Mouse (Mus musculus) heart, embryonic 14.5 days (tissue): ENCODE results near the gene Zmynd8. TPM values are rescaled to one million over a fixed set of nuclear protein-coding genes. Genes with fewer than 3 reads are reported as not detected.

Experiments
- ATAC-seq: fragments of 200-750 bp; cut with Nextera tagmentation; 2 replicates; pipeline ENCODE4 v1.8.0; 2017; ENCODE audit warnings: low read depth, moderate TSS enrichment; ENCODE audit not compliant: insufficient number of reproducible peaks, insufficient read depth, low FRiP score
- H3K27ac ChIP-seq, 2 experiments: fragments of 200-500 bp in 1 of 2; fragments of 300-500 bp in 1 of 2; sonication (generic) in 1 of 2; replicated peaks in 1 of 2; 2 replicates each; pipeline ENCODE4 v1.5.1; 2012 to 2014; ENCODE audit warnings: low read depth in 2 of 2, low read length in 2 of 2, control low read depth in 1 of 2, mild to moderate bottlenecking in 1 of 2, mixed read lengths in 1 of 2; ENCODE audit not compliant: control insufficient read depth in 1 of 2, insufficient read depth in 1 of 2
- H3K27me3 ChIP-seq: fragments of 300-500 bp; sonication (generic); 2 replicates; pipeline ENCODE4 v1.6.1; 2014; ENCODE audit warnings: mild to moderate bottlenecking, low read length, control low read depth; ENCODE audit not compliant: control insufficient read depth, insufficient read depth
- H3K36me3 ChIP-seq: fragments of 300-500 bp; sonication (generic); 2 replicates; pipeline ENCODE4 v1.6.1; 2014; ENCODE audit warnings: mild to moderate bottlenecking, control low read depth, low read length, mixed read lengths; ENCODE audit not compliant: control insufficient read depth, insufficient read depth
- H3K4me1 ChIP-seq, 2 experiments: fragments of 200-500 bp in 1 of 2; fragments of 300-500 bp in 1 of 2; sonication (generic) in 1 of 2; 2 replicates each; pipeline ENCODE4 v1.6.1; 2012 to 2014; ENCODE audit warnings: low read length in 2 of 2, control low read depth in 1 of 2, mixed read lengths in 1 of 2; ENCODE audit not compliant: control insufficient read depth in 2 of 2, insufficient read depth in 2 of 2
- H3K4me2 ChIP-seq: fragments of 300-500 bp; sonication (generic); 2 replicates; pipeline ENCODE4 v1.6.1; 2014; ENCODE audit warnings: mild to moderate bottlenecking, low read length
- H3K4me3 ChIP-seq, 2 experiments: fragments of 200-500 bp in 1 of 2; fragments of 300-500 bp in 1 of 2; sonication (generic) in 1 of 2; 2 replicates each; pipeline ENCODE4 v1.5.1; 2012 to 2014; ENCODE audit warnings: low read length in 2 of 2, mild to moderate bottlenecking in 2 of 2, control low read depth in 1 of 2, low read depth in 1 of 2, moderate library complexity in 1 of 2; ENCODE audit not compliant: control insufficient read depth in 1 of 2, insufficient read depth in 1 of 2
- H3K9ac ChIP-seq: fragments of 300-500 bp; sonication (generic); 2 replicates; pipeline ENCODE4 v1.6.1; 2014; ENCODE audit warnings: mild to moderate bottlenecking, low read length
- H3K9me3 ChIP-seq: fragments of 300-500 bp; sonication (generic); 2 replicates; pipeline ENCODE4 v1.6.1; 2016; ENCODE audit warnings: low read length, control low read depth; ENCODE audit not compliant: control insufficient read depth
- WGBS: fragments of 180-500 bp; shearing (Covaris S2); extraction: QIAGEN DNeasy Blood & Tissue Kit; methylation state at CpG from one replicate; pipeline ENCODE4 v1.1.7; 2014; 5-methylcytosine and 5-hydroxymethylcytosine counted together
- polyA plus RNA-seq: library from polyadenylated mRNA; unstranded; fragments of >200 nt; fragmentation: Nextera tagmentation; extraction: Ambion mirVana; gene quantifications from 2 replicates; pipeline ENCODE4 v1.2.1, GENCODE M21; 2014

Gene Zmynd8
- polyA plus RNA-seq, 1 experiment from 2014 or later, result 38.0 TPM

- no peak for ATAC-seq
- H3K27ac ChIP-seq, result peak overlapping the region; percentile 74 to 83
- peak overlapping the region; percentile 47; the same call in 1 of the 2 replicates for H3K9ac ChIP-seq
- no peak overlapping the region for H3K4me2 ChIP-seq
- H3K36me3 ChIP-seq, result peaks cover 29% of the 10 kb centered on the region
- H3K27me3 ChIP-seq, result no peaks in the 10 kb centered on the region
- WGBS, result 40% methylated on average over 11 of the region's 11 CpGs
- no peak overlapping the region for H3K4me3 ChIP-seq
- H3K9me3 ChIP-seq, result no peaks in the 10 kb centered on the region
- peaks cover 59 to 94% of the 10 kb centered on the region in 2 experiments for H3K4me1 ChIP-seq
These were observed 46.4 kb downstream of the Zmynd8 start for GRCm38 (mm10) chr2:165852453-165852852.

- WGBS, result 60% methylated on average over 13 of the region's 13 CpGs
- Histone ChIP-seq H3K36me3 (peaks cover 35% of the 10 kb centered on the region), H3K9me3 (no peaks in the 10 kb centered on the region), H3K27ac (peak overlapping the region; percentile 74 to 83), H3K4me1 (peaks cover 54 to 89% of the 10 kb centered on the region in 2 experiments), H3K9ac (peak overlapping the region; percentile 47; the same call in 1 of the 2 replicates), H3K4me2 (no peak overlapping the region), H3K27me3 (no peaks in the 10 kb centered on the region), H3K4me3 (no peak overlapping the region)
- ATAC-seq, result no peak
These were observed 46.9 kb downstream of the Zmynd8 start for GRCm38 (mm10) chr2:165851811-165852415.

GRCm38 (mm10) chr2:165850826-165851225 lies 48.0 kb downstream of the Zmynd8 start:
- peak overlapping the region; percentile 1; the same call in 1 of the 2 replicates for H3K4me2 ChIP-seq
- H3K4me1 ChIP-seq, result peaks cover 44 to 85% of the 10 kb centered on the region in 2 experiments
- H3K27ac ChIP-seq, result peak overlapping the region; percentile 74 to 83; a peak in 3 of 4 replicates
- H3K27me3 ChIP-seq, result no peaks in the 10 kb centered on the region
- peaks cover 46% of the 10 kb centered on the region for H3K36me3 ChIP-seq
- no peak for ATAC-seq
- H3K4me3 ChIP-seq, result no peak overlapping the region
- WGBS, result 63% methylated on average over 6 of the region's 6 CpGs
- no peaks in the 10 kb centered on the region for H3K9me3 ChIP-seq
- H3K9ac ChIP-seq, result peak overlapping the region; percentile 47

GRCm38 (mm10) chr2:165849129-165849528 lies 49.7 kb downstream of the Zmynd8 start:
- no peak overlapping the region for H3K4me3 ChIP-seq
- H3K4me1 ChIP-seq, result peaks cover 36 to 70% of the 10 kb centered on the region in 2 experiments
- peak overlapping the region; percentile 25; the same call in 1 of the 2 replicates for H3K9ac ChIP-seq
- H3K27ac ChIP-seq, result peak overlapping the region; percentile 57 to 77
- WGBS, result 17% methylated on average over 5 of the region's 5 CpGs
- peak overlapping the region; percentile 34; the same call in 1 of the 2 replicates for H3K4me2 ChIP-seq
- no peaks in the 10 kb centered on the region for H3K27me3 ChIP-seq
- peaks cover 63% of the 10 kb centered on the region for H3K36me3 ChIP-seq
- peak; percentile 72 for ATAC-seq
- no peaks in the 10 kb centered on the region for H3K9me3 ChIP-seq

- Histone ChIP-seq H3K4me3 (no peak overlapping the region), H3K9ac (no peak overlapping the region), H3K4me1 (peaks cover 18 to 47% of the 10 kb centered on the region in 2 experiments), H3K9me3 (no peaks in the 10 kb centered on the region), H3K4me2 (no peak overlapping the region), H3K27ac (0 out of 4 replicates have a peak overlapping the region, but pooled peaks of 1 of the 2 experiments have one; percentile 19), H3K27me3 (no peaks in the 10 kb centered on the region), H3K36me3 (peaks cover 84% of the 10 kb centered on the region)
- WGBS, result 73% methylated on average over 8 of the region's 8 CpGs
- ATAC-seq, result no peak
These were observed 52.0 kb downstream of the Zmynd8 start for GRCm38 (mm10) chr2:165846787-165847186.

- H3K4me1 ChIP-seq, result peaks cover 9 to 34% of the 10 kb centered on the region in 2 experiments
- H3K9me3 ChIP-seq, result no peaks in the 10 kb centered on the region
- H3K27ac ChIP-seq, result no peak overlapping the region
- no peak overlapping the region for H3K4me2 ChIP-seq
- WGBS, result 92% methylated on average over 22 of the region's 22 CpGs
- H3K4me3 ChIP-seq, result no peak overlapping the region
- H3K27me3 ChIP-seq, result no peaks in the 10 kb centered on the region
- peaks cover 84% of the 10 kb centered on the region for H3K36me3 ChIP-seq
- no peak overlapping the region for H3K9ac ChIP-seq
- no peak for ATAC-seq
These were observed 53.3 kb downstream of the Zmynd8 start for GRCm38 (mm10) chr2:165845490-165845889.

GRCm38 (mm10) chr2:165843350-165843749 lies 55.5 kb downstream of the Zmynd8 start:
- no peak for ATAC-seq
- Histone ChIP-seq H3K27ac (no peak overlapping the region), H3K4me3 (no peak overlapping the region), H3K4me2 (no peak overlapping the region), H3K9ac (no peak overlapping the region), H3K9me3 (no peaks in the 10 kb centered on the region), H3K36me3 (peaks cover 94% of the 10 kb centered on the region), H3K4me1 (peaks cover 0 to 21% of the 10 kb centered on the region in 2 experiments; a peak in 2 of 4 replicates), H3K27me3 (no peaks in the 10 kb centered on the region)
- 89% methylated on average over 6 of the region's 6 CpGs for WGBS
